Mouse (Mus musculus): ENCODE measurements around the gene Kdm5a. TPM values are rescaled to one million over a fixed set of nuclear protein-coding genes. Genes with fewer than 3 reads are reported as not detected.
A peak's percentile ranks its signal among the peaks of the same experiment; 100 is the strongest.

Kdm5a gene
- polyA plus RNA-seq, 1 experiment from 2014 or later, result 62.1 TPM

DNA sequence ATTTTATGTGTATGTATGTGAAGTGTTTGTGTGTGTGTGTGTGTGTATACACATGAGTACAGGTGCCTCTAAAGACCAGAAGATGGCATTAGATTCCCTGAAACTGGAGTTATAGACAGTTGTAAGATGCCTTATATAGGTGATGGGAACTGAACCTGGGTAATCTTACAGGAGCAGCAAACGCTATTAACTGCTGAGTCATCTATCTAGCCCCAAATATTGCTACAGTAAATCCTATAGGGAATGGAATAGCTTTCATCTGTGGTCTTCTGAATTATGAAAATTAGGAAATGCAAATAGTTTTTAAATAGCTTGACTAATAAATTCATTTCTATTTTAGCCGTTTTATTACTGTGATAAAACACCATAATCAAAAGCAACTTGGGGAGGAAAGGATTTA, 28.9 kb downstream of the Kdm5a start:
- H3K4me3 ChIP-seq (ENCODE audit: low read depth, low read length), result no peak overlapping the region
- peaks cover 6% of the 10 kb centered on the region for H3K36me3 ChIP-seq (ENCODE audit: control insufficient read depth, insufficient read depth, low read length)
- H3K9ac ChIP-seq (ENCODE audit: low read length), result no peak overlapping the region
- H3K4me1 ChIP-seq (ENCODE audit: control insufficient read depth, insufficient read depth, low read length), result no peaks in the 10 kb centered on the region
- no peak overlapping the region for H3K27ac ChIP-seq (ENCODE audit: low read depth, low read length)
- DNase-seq (ENCODE audit: low spot score, missing footprints) (no peak), ATAC-seq (ENCODE audit: low FRiP score) (no peak)
- no peaks in the 10 kb centered on the region for H3K27me3 ChIP-seq (ENCODE audit: control insufficient read depth, insufficient read depth, low read length)
- no peaks in the 10 kb centered on the region for H3K9me3 ChIP-seq (ENCODE audit: control insufficient read depth, low read length)
- H3K4me2 ChIP-seq, result no peak overlapping the region
- WGBS, result 96% methylated on average over 2 of the region's 2 CpGs

- Histone ChIP-seq H3K9ac (ENCODE audit: low read length) (no peak overlapping the region), H3K36me3 (ENCODE audit: control insufficient read depth, insufficient read depth, low read length) (peaks cover 9% of the 10 kb centered on the region), H3K4me1 (ENCODE audit: control insufficient read depth, insufficient read depth, low read length) (no peaks in the 10 kb centered on the region), H3K4me3 (ENCODE audit: low read depth, low read length) (no peak overlapping the region), H3K4me2 (no peak overlapping the region), H3K27ac (ENCODE audit: low read depth, low read length) (no peak overlapping the region), H3K27me3 (ENCODE audit: control insufficient read depth, insufficient read depth, low read length) (no peaks in the 10 kb centered on the region), H3K9me3 (ENCODE audit: control insufficient read depth, low read length) (no peaks in the 10 kb centered on the region)
- WGBS, result 95% methylated on average over 5 of the region's 5 CpGs
- no peak for ATAC-seq (ENCODE audit: low FRiP score)
- DNase-seq (ENCODE audit: low spot score, missing footprints), result no peak
Observed at GRCm38 (mm10) chr6:120395622-120396345, 31.9 kb downstream of the Kdm5a start.

- H3K27ac ChIP-seq (ENCODE audit: low read depth, low read length), result no peak overlapping the region
- H3K4me1 ChIP-seq (ENCODE audit: control insufficient read depth, insufficient read depth, low read length), result no peaks in the 10 kb centered on the region
- 95% methylated on average over 1 of the region's 1 CpGs for WGBS
- no peak overlapping the region for H3K4me2 ChIP-seq
- DNase-seq (ENCODE audit: low spot score, missing footprints) (no peak), ATAC-seq (ENCODE audit: low FRiP score) (no peak)
- H3K4me3 ChIP-seq (ENCODE audit: low read depth, low read length), result no peak overlapping the region
- no peaks in the 10 kb centered on the region for H3K9me3 ChIP-seq (ENCODE audit: control insufficient read depth, low read length)
- H3K9ac ChIP-seq (ENCODE audit: low read length), result no peak overlapping the region
- no peaks in the 10 kb centered on the region for H3K27me3 ChIP-seq (ENCODE audit: control insufficient read depth, insufficient read depth, low read length)
- H3K36me3 ChIP-seq (ENCODE audit: control insufficient read depth, insufficient read depth, low read length), result peaks cover 8% of the 10 kb centered on the region; the same call in 1 of the 2 replicates
Observed at GRCm38 (mm10) chr6:120403936-120404335, 40.0 kb downstream of the Kdm5a start.

GRCm38 (mm10) chr6:120438161-120438560, 74.2 kb downstream of the Kdm5a start:
- H3K4me2 ChIP-seq, result no peak overlapping the region
- no peak overlapping the region for H3K27ac ChIP-seq (ENCODE audit: low read depth, low read length)
- no peaks in the 10 kb centered on the region for H3K4me1 ChIP-seq (ENCODE audit: control insufficient read depth, insufficient read depth, low read length)
- WGBS, result 92% methylated on average over 3 of the region's 3 CpGs
- H3K36me3 ChIP-seq (ENCODE audit: control insufficient read depth, insufficient read depth, low read length), result peaks cover 11% of the 10 kb centered on the region
- ATAC-seq (ENCODE audit: low FRiP score) (no peak), DNase-seq (ENCODE audit: low spot score, missing footprints) (peak; percentile 72)
- H3K9ac ChIP-seq (ENCODE audit: low read length), result no peak overlapping the region
- H3K4me3 ChIP-seq (ENCODE audit: low read depth, low read length), result no peak overlapping the region
- H3K9me3 ChIP-seq (ENCODE audit: control insufficient read depth, low read length), result no peaks in the 10 kb centered on the region
- no peaks in the 10 kb centered on the region for H3K27me3 ChIP-seq (ENCODE audit: control insufficient read depth, insufficient read depth, low read length)

DNA sequence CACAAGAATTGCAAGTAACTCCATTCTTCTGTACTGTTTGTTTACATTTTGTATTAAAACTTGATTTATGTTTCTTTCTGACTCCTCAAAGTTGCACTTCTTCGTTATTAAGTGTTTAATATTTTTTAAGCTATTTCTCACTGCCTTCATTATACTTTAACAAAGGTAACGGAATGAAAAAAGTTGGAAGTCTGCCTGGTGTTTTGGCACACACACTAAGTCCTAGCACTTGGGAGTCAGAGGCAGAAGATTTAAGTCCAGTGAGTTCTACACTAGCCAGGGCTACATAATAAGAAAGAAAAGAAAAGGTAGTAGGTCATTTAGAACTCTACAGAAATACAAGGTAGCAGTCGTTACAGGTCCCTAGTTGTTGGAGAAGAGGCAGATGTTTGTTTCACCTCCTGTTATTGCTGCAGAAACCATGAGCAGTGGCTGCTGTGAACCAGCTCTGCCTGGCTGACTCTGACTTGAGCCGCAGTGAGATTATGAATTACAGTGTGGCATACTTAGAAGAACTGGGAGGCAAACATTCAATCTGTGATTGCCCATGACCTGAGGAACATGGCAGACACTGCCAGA, 78.3 kb downstream of the Kdm5a start:
- H3K4me1 ChIP-seq (ENCODE audit: control insufficient read depth, insufficient read depth, low read length), result no peaks in the 10 kb centered on the region
- H3K9ac ChIP-seq (ENCODE audit: low read length), result no peak overlapping the region
- H3K27ac ChIP-seq (ENCODE audit: low read depth, low read length), result no peak overlapping the region
- DNase-seq (ENCODE audit: low spot score, missing footprints), result peak; percentile 51
- H3K27me3 ChIP-seq (ENCODE audit: control insufficient read depth, insufficient read depth, low read length), result no peaks in the 10 kb centered on the region
- no peak overlapping the region for H3K4me3 ChIP-seq (ENCODE audit: low read depth, low read length)
- no peak for ATAC-seq (ENCODE audit: low FRiP score)
- no peak overlapping the region for H3K4me2 ChIP-seq
- 92% methylated on average over 4 of the region's 4 CpGs for WGBS
- H3K9me3 ChIP-seq (ENCODE audit: control insufficient read depth, low read length), result no peaks in the 10 kb centered on the region
- peaks cover 7% of the 10 kb centered on the region for H3K36me3 ChIP-seq (ENCODE audit: control insufficient read depth, insufficient read depth, low read length)

DNA sequence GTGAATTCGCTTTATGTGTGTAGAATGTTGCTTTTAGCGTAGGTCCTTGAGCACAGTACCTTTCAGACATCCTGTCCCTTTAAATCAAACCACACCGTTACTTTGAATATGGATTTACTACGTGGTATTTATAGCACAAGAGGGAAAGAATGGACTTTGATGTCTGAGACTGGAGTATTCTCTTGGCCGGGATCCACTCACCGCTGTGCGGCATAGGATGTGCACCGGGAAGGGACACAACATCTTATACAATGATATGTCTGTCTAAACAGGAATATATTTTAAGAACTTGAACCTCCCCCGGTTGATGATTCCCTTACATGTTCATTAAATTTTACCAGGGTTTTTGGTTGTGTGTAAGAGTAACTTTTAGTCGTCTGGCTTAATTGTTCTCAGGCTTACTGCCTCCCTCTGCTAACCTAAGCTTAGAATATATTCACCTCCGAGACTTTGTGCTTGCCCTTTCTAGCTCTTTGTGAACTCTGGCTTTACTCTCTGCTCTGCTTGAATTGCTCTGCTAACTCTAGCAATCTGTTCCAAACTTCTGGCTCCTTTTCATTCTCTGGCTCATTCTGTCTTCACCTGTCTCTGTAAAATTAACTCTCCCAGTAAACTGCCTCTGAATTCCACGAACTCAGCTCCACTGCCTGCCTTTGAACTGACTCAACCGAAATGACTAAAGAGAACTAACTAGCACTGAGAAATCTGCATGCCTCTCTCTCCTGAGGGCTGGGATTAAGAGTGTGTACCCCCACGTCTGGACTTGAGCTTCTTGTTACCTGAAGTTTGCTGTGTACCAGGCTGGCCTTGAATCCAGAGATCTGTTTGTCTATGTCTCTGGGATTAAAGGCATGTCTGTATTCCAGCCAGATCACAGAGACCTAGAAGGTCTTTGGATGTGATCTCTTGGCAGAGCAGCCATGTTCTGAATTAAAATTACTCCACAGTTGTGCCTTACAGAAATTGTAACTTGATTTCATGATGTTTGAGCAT, 79.7 kb downstream of the Kdm5a start:
- DNase-seq (ENCODE audit: low spot score, missing footprints) (no peak), ATAC-seq (ENCODE audit: low FRiP score) (no peak)
- no peak overlapping the region for H3K27ac ChIP-seq (ENCODE audit: low read depth, low read length)
- 89% methylated on average over 14 of the region's 14 CpGs for WGBS
- no peak overlapping the region for H3K4me3 ChIP-seq (ENCODE audit: low read depth, low read length)
- H3K36me3 ChIP-seq (ENCODE audit: control insufficient read depth, insufficient read depth, low read length), result peaks cover 7% of the 10 kb centered on the region
- no peak overlapping the region for H3K9ac ChIP-seq (ENCODE audit: low read length)
- H3K4me1 ChIP-seq (ENCODE audit: control insufficient read depth, insufficient read depth, low read length), result no peaks in the 10 kb centered on the region
- H3K4me2 ChIP-seq, result no peak overlapping the region
- H3K27me3 ChIP-seq (ENCODE audit: control insufficient read depth, insufficient read depth, low read length), result no peaks in the 10 kb centered on the region
- no peaks in the 10 kb centered on the region for H3K9me3 ChIP-seq (ENCODE audit: control insufficient read depth, low read length)

- Histone ChIP-seq H3K36me3 (ENCODE audit: control insufficient read depth, insufficient read depth, low read length) (no peaks in the 10 kb centered on the region), H3K9ac (ENCODE audit: low read length) (no peak overlapping the region), H3K27ac (ENCODE audit: low read depth, low read length) (no peak overlapping the region), H3K4me1 (ENCODE audit: control insufficient read depth, insufficient read depth, low read length) (no peaks in the 10 kb centered on the region), H3K4me3 (ENCODE audit: low read depth, low read length) (no peak overlapping the region), H3K27me3 (ENCODE audit: control insufficient read depth, insufficient read depth, low read length) (no peaks in the 10 kb centered on the region), H3K9me3 (ENCODE audit: control insufficient read depth, low read length) (no peaks in the 10 kb centered on the region), H3K4me2 (no peak overlapping the region)
- DNase-seq (ENCODE audit: low spot score, missing footprints), result no peak
- 86% methylated on average over 3 of the region's 3 CpGs for WGBS
- ATAC-seq (ENCODE audit: low FRiP score), result no peak
Observed at GRCm38 (mm10) chr6:120450208-120450607, 86.3 kb downstream of the Kdm5a start.

- Histone ChIP-seq H3K9me3 (ENCODE audit: control insufficient read depth, low read length) (no peaks in the 10 kb centered on the region), H3K4me1 (ENCODE audit: control insufficient read depth, insufficient read depth, low read length) (no peaks in the 10 kb centered on the region), H3K27ac (ENCODE audit: low read depth, low read length) (no peak overlapping the region), H3K4me2 (no peak overlapping the region), H3K36me3 (ENCODE audit: control insufficient read depth, insufficient read depth, low read length) (no peaks in the 10 kb centered on the region), H3K9ac (ENCODE audit: low read length) (no peak overlapping the region), H3K27me3 (ENCODE audit: control insufficient read depth, insufficient read depth, low read length) (no peaks in the 10 kb centered on the region), H3K4me3 (ENCODE audit: low read depth, low read length) (no peak overlapping the region)
- DNase-seq (ENCODE audit: low spot score, missing footprints), result no peak
- 86% methylated on average over 11 of the region's 11 CpGs for WGBS
- no peak for ATAC-seq (ENCODE audit: low FRiP score)
Observed at GRCm38 (mm10) chr6:120452384-120453102, 88.6 kb downstream of the Kdm5a start.
